Mouse (Mus musculus): ENCODE results near the gene Zar1. TPM values are rescaled to one million over a fixed set of nuclear protein-coding genes. Genes with fewer than 3 reads are reported as not detected.
"Not testable (repeated sequence)": the region's sequence is repeated elsewhere in the genome, so short reads cannot be mapped to it uniquely, and the experiment has no call there.

Gene Zar1
- not detected for total RNA-seq (2021)
- long read RNA-seq, experiment 1: 0 reads
- long read RNA-seq, experiment 2: 0 reads

DNA sequence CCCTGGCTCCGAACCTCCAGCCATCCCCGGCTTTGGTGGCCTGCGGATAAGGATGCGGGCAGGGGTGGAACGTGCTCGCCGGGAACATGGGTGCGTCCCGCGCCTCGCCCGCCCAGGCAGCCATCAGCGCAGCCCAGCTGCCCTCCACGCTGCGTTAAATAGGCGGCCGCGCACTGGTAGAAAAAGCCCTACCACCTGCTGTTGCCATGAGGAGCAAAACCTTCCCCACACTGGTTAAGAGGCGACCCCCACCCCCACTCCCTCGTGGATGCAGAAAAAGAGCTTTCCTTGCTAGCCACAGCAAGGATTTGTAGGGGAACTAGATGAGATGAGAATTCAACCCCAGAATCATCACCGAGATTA is at the start of gene Zar1:
Gene Zar1, minus strand, starts transcription at position 285 of the 363 bp plus-strand sequence.
- DNase-seq; intact Hi-C loops (cut with DNase I): not testable (repeated sequence)

GRCm38 (mm10) chr5:72630026-72630425 is 49.0 kb upstream of the Zar1 start:
- DNase-seq: no peak
- intact Hi-C loops (cut with DNase I): no loop called here

GRCm38 (mm10) chr5:72621022-72621421 is 40.0 kb upstream of the Zar1 start:
- intact Hi-C loops (cut with DNase I): no loop called here
- no peak for DNase-seq

DNA sequence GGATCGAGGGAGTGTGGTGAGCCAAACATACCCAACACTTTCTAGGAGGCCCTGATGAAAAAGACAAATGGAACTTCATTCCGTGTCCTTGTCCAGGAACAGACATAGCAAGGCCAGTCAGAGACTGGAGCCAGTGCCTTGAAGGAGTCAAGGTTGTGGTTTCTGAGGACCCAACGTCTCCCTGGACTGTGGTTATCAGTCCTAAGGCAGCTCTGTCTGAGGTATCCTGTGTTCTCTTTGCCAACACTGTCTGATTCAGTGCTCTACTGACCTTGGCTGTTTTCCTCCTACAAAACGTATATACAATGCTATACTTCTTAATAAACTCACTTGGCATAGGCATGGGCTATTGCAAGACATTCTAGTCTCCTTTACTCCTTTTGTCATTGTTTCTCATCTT is 36.4 kb upstream of the Zar1 start:
- intact Hi-C loops (cut with DNase I): no loop called here
- no peak for DNase-seq

GRCm38 (mm10) chr5:72603138-72603537 is 22.1 kb upstream of the Zar1 start:
- intact Hi-C loops (cut with DNase I): loop anchor here (5.0 kb wide), 1 partner anchor 251 kb away; no protein-coding TSS in a partner anchor
- DNase-seq: no peak

DNA sequence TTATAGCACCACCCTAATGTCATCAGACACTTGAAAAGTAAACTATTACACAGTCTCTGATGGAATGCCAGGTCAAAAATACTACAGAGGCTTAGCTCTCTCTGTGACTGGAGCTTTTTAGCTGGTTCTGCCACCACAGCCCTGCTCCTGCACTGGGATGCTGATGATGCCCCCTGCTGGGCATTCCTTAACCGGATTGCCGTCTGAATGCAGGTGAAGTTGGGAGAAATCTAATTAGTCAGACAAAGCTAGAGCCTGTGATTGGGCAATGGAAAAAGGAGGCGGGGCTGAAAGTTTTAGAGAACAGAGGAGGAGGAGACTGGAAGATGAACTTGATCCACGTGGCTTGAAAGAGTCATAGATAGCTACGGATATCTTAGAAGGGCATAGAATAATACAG is 20.0 kb upstream of the Zar1 start:
- intact Hi-C loops (cut with DNase I): loop anchor here (5.0 kb wide), 1 partner anchor 249 kb away; no protein-coding TSS in a partner anchor
- peak; percentile 59 to 66 for DNase-seq

DNA sequence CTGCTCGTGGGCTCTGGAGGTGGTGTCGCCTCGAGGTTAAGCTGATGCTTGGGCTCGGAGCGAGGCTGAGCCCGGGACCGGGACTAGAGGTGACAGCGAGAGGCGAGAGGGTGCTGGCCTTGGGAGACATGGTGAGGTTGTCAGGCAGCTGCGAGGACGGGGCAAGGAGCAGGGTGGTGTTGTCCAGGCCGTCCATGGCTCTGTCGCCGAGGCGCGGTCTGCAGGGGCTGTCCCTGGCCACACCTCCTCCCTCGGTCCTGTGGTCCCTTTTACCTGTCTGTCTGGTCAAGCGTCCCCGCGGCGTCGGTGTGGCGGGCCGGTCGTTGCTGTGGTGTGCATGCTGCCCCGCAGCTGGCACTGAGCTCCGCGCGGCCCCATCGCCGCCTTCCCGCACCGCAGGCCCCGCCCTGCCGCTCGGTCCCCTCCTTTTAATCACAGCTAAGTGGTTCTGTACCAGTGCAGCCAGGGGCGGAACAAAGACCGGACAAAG is 6.2 kb upstream of the Zar1 start, which contains the start of gene Gm5868:
Gene Gm5868, minus strand, starts transcription at position 360 of the 490 bp plus-strand sequence.
- no peak for DNase-seq
- intact Hi-C loops (cut with DNase I): loop anchor here (2.0 kb wide), 1 partner anchor 420 kb away; the partner anchor contains the start of gene Slc10a4

DNA sequence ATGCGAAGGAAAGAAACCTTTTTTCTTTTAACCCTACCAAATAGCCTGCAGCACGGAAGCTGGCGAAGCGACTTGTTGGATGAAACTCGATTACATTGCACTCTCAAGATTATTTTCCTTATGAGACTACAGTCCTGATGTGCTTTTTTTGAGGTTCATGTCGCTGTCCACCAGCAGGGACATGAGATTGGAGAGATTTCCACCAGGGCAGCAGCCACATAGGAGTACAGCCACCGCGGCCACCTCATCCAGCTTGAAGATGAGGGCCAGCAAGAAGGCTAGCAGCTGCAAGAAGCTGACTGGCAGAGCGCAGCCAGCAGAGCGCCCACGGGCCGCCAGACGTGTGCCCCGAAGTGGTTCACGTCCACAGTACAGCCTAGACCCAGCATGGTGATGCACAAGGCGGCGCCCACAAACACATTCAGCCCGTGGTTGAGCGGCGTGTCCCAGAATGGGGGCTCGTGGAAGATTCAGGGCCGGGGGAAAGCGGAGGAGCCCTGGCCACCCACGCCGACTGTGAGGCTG is 5.7 kb upstream of the Zar1 start:
- intact Hi-C loops (cut with DNase I): loop anchor here (2.0 kb wide), 1 partner anchor 420 kb away; the partner anchor contains the start of gene Slc10a4

DNA sequence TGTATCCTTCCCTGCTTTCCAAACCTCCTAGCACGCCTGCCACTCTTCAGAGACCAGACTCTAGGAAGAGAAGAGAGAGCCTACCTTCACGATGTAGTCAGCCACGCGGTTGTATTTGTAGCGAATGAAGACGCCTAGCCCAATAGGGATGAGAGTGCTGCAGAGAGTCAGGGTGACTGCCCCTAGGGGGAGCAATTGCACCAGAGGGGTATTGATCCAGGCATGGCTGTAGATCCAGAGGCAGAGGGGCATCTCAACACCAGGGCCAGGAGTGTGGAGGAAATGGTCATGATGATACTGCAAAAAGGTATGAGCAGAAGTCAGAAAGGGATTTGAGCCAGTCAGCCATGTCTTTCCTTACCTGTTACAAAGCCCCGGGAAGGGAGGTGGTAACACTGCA is 5.1 kb upstream of the Zar1 start:
- not testable (repeated sequence) for DNase-seq
- intact Hi-C loops (cut with DNase I): loop anchor here (2.0 kb wide), 1 partner anchor 421 kb away; the partner anchor contains the start of gene Slc10a4

More for the DNA sequence above, 5.7 kb upstream of the Zar1 start:
- DNase-seq: not testable (repeated sequence)

- intact Hi-C loops (cut with DNase I); DNase-seq: not testable (repeated sequence)
Measured at GRCm38 (mm10) chr5:72580088-72580969, 725 bp downstream of the Zar1 start.

GRCm38 (mm10) chr5:72579599-72579998 is 1.5 kb downstream of the Zar1 start:
- not testable (repeated sequence) for DNase-seq

DNA sequence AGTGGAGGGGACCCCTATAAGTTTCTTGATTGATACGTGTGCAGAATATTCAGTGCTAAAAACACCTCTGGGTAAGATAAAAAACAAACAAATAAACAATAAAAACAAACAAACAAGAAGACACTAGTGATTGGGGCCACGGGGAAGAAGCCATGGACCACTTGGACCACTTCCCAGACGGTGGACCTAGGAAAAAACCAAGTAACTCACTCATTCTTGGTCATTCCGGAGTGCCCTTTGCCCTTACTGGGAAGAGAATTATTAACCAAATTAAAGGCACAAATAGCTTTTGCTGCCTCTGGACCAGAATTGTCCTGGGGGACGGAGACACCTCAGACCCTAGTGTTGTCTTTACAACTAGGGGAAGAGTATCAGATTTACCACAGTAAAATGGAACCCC is 15.4 kb downstream of the Zar1 start:
- no peak for DNase-seq
- intact Hi-C loops (cut with DNase I): no loop called here

More at GRCm38 (mm10) chr5:72579599-72579998, 1.5 kb downstream of the Zar1 start:
- intact Hi-C loops (cut with DNase I): loop anchor here (5.0 kb wide), 1 partner anchor 438 kb away; no protein-coding TSS in a partner anchor

GRCm38 (mm10) chr5:72563183-72563582 is 17.9 kb downstream of the Zar1 start:
- intact Hi-C loops (cut with DNase I); DNase-seq: not testable (repeated sequence)

DNA sequence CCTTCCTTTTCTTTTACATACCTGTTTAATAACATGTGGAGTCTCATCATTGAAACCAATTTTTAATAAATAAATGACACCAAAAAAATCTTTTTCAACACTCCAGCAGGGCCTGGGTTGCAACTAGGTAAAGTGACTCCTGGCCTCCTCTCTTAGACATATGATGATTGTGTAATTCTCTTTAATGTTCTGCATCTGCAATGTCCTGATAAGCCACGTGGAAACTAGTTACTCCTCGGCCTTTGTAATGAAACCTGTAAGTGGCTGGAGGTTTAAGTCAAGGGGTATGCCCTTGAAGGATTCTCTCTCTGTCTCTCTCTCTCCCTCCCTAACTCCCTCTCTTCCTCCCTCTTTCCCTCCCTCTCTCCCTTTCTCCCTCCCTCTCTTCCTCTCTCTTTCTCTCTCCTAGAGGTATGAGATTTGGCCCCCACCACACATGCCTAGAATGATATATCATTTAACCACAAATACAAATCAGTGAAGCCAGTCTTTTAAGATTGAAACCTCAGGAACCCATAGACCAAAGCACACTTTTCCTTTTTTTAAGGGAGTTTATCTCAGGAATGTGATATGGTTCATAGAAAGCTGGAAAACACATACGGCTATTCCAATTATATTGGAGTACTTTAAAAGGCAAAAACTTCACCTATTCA is 20.0 kb downstream of the Zar1 start:
- DNase-seq: no peak
- intact Hi-C loops (cut with DNase I): no loop called here

- peak; percentile 97 to 98 for DNase-seq
- intact Hi-C loops (cut with DNase I): no loop called here
Measured at GRCm38 (mm10) chr5:72559544-72560049, 21.5 kb downstream of the Zar1 start, which contains the start of gene Nfxl1. Gene Nfxl1 (minus strand): TSS chr5:72559684.

- peak in 1 of 2 experiments; percentile 60 for DNase-seq
- intact Hi-C loops (cut with DNase I): no loop called here
Measured at GRCm38 (mm10) chr5:72558716-72559526, 22.1 kb downstream of the Zar1 start.

GRCm38 (mm10) chr5:72556245-72556644 is 24.8 kb downstream of the Zar1 start:
- no peak for DNase-seq
- intact Hi-C loops (cut with DNase I): no loop called here

DNA sequence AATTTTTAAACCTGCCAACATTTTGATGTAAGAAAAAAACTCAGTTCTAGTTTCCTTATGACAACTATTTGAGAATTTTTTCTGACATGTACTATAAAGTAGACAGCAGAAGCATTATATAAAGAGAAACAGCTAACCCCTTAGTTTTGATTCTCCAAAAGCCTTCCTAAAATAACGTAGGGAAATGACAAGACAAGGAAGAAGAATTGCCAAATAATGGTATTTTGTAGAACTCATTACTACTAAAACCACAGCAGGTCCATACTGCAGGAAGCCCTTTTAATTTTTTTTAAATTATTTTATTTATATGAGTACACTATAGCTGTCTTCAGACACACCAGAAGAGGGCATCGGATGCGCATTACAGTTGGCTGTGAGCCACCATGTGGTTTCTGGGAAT is 29.8 kb downstream of the Zar1 start:
- no peak for DNase-seq
- intact Hi-C loops (cut with DNase I): no loop called here

GRCm38 (mm10) chr5:72528896-72529295 is 52.2 kb downstream of the Zar1 start:
- DNase-seq: no peak

More at GRCm38 (mm10) chr5:72528896-72529295, 52.2 kb downstream of the Zar1 start:
- intact Hi-C loops (cut with DNase I): no loop called here

Measured in heart, postnatal 14 days (tissue).